Mouse (Mus musculus) brown adipose tissue, adult 24 weeks (tissue): Measurements from ENCODE around the gene Sox9. TPM values are rescaled to one million over a fixed set of nuclear protein-coding genes. Genes with fewer than 3 reads are reported as not detected.

ENCODE experiments used
- H3K27ac ChIP-seq: fragments of 200-500 bp; replicated peaks from 2 replicates; pipeline ENCODE4 v1.5.1; 2012; ENCODE audit warnings: low read depth, mild to moderate bottlenecking, low read length
- H3K4me1 ChIP-seq: fragments of 200-500 bp; 2 replicates; pipeline ENCODE4 v1.6.1; 2012; ENCODE audit warnings: low read length, mixed read lengths; ENCODE audit not compliant: control insufficient read depth, insufficient read depth, insufficient read length
- H3K4me3 ChIP-seq: fragments of 200-500 bp; 2 replicates; pipeline ENCODE4 v1.5.1; 2012; ENCODE audit warnings: low read depth, mild to moderate bottlenecking, low read length, moderate library complexity; ENCODE audit not compliant: insufficient read depth
- polyA plus RNA-seq: library from polyadenylated mRNA; stranded (reverse); fragments of >200 nt; gene quantifications from 2 replicates; pipeline ENCODE4 v1.2.4, GENCODE M21; 2012; ENCODE audit not compliant: missing spikeins, insufficient read depth, insufficient read length

Sox9 gene
- polyA plus RNA-seq, 1 experiment: 0.99 TPM

DNA sequence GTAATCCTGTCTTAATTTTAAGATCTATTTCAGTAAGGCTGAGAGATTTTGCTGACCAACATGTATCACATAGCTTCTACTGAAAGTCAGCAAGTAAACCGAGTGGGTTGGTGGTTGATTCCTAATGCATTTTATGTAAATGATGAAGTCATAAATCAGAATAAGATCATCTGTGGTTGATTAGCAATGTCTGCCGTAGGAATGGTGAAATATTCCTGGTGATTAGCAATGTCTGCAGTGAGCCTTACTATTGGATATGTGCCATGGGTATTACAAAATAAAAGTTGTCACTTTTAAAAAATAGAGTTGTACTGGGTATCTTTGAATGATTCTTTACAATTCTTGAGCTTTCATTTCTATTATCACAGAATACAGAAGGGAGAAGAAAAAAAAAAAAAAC is 39.5 kb downstream of the Sox9 start:
- Histone ChIP-seq H3K4me1 (peaks cover 8% of the 10 kb centered on the region; the same call in 1 of the 2 replicates), H3K4me3 (no peak overlapping the region), H3K27ac (no peak overlapping the region)

DNA sequence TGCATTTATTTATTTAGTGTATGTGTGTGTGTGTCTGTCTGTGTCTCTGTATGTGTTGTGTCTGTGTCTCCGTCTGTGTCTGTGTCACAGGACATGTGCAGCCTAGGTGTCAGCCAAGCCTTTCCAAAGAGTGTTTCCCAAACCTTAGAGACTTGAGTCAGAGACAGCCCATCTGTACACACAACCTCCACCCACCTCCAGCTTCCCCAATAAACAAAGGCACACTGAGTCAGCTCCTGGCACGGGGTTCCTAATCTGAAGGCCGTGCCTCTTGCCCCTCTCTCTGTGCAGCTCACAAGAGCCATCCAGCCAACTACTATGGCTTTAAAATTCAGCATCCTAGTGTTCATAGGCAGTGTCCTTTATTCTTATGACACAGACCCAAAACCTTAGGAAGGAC is 42.1 kb downstream of the Sox9 start:
- H3K27ac ChIP-seq: no peak overlapping the region
- H3K4me1 ChIP-seq: no peaks in the 10 kb centered on the region
- no peak overlapping the region for H3K4me3 ChIP-seq

DNA sequence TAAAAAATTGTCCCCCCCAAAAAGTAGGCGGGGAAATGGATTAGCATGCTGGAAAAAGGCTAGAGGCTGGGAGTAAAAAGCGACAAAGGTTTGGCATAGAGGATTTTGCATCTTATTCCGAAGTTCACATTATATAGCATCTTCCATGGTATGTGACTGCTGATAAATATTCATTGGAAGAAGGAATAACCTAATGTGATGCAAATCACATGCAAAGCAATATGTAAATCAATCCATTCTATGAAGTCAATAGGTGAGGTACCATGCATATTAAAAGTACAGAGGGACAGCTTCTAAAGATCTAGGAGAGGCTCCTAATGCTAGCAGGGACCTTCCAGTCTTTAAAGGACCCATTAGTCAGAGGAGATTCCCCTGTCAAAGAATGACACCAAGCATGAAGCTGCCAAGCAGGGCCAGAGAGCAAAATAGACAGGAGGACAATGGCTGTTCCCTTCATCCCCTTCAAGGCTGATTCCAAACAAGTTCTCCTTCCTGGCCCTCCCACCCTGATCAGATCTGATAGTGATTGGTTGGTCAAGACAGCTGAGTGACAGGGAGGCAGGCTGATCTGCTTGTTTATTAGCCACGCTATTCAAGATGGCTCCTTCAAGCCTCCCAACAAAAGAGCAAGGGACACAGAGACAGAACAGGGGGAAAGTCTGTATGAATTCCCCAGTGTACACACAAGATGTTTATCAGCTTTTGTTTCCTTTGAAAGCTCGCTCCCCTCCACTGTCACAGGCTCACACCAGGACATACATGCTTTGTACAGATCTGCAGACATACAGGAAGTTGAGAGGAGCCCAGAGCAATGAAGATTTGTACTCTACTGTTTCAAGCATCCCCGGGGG is 44.4 kb downstream of the Sox9 start:
- H3K27ac ChIP-seq: no peak overlapping the region
- H3K4me1 ChIP-seq: no peaks in the 10 kb centered on the region
- no peak overlapping the region for H3K4me3 ChIP-seq

GRCm38 (mm10) chr11:112827044-112827347 is 45.0 kb downstream of the Sox9 start:
- Histone ChIP-seq H3K4me3 (no peak overlapping the region), H3K4me1 (no peaks in the 10 kb centered on the region), H3K27ac (no peak overlapping the region)

DNA sequence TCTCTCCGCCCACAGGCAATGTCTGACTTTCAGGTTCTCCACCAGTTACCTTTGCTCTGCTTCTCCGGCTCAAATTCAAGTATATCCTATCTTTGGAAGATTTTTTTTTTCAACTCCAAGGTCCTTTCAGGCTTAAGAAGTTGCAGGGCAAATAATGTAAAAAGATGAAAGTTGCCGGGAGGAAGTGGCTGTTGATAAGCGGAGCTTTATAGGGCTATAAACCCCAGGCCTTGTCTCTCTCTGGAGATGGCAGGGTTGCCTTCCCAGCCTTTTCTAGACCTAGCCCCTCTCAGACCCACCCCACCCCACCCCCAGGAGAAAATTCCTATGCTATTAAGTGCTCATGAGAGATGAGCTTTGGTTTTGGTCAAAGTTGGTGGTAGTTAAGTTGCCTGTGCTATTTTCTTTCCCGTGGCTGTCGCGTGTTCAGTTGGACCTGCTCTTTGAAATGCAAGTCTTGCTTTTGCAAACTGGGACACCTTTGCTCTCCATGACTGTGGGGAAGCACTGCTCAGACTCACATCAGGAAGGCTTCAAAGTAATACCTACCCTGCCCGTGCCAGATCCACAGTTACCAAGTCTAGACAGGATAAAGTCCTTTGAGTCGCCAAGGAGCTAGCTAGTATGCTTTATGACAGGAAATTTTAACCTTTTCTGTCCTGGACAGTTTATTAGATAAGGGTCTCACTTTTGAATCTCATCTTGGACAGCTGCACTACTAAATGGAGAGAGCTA is 46.7 kb downstream of the Sox9 start:
- Histone ChIP-seq H3K4me3 (no peak overlapping the region), H3K4me1 (no peaks in the 10 kb centered on the region), H3K27ac (no peak overlapping the region)

DNA sequence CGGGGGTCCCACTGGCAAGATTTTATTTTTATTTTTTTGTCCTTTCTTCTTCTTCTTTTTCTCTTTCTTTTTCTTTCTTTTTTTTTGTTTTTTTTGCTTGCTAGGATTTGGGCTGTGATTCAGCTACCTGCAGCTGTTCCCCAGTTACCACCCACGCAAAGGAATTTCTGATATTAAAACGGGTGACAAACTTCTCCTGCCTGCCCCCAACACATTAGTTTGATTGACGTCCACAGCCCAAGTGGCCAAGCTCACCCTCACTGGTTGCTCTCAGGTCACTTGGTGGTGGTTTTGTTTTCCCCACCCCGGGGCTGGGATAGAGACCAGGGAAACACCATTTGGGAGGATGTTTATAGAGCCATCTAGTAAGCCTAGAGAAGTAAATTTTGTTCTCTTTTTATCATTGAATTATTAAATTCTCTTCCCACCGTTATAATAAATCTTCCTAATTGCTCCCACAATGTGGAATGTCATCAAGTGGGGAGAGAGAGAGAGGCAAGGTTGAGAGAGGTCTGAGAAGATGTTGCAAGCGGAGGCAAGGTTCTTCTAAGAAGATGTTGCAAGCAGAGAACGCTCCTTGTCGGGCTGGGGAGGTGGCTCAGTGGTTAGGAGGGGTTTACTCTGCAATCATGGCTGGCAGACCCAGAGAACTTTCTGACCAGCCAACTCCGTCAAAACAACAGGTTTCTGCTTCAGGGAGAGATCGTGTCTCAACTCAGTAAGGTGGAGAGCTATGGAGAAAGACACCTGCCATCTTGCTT is 52.4 kb downstream of the Sox9 start:
- Histone ChIP-seq H3K4me1 (peaks cover 2% of the 10 kb centered on the region; the same call in 1 of the 2 replicates), H3K27ac (no peak overlapping the region), H3K4me3 (no peak overlapping the region)

GRCm38 (mm10) chr11:112835468-112836092 is 53.6 kb downstream of the Sox9 start:
- H3K4me1 ChIP-seq: peaks cover 2% of the 10 kb centered on the region; the same call in 1 of the 2 replicates
- no peak overlapping the region for H3K27ac ChIP-seq
- H3K4me3 ChIP-seq: no peak overlapping the region
